Mouse (Mus musculus): ENCODE data around the gene Zfp61.

DNA sequence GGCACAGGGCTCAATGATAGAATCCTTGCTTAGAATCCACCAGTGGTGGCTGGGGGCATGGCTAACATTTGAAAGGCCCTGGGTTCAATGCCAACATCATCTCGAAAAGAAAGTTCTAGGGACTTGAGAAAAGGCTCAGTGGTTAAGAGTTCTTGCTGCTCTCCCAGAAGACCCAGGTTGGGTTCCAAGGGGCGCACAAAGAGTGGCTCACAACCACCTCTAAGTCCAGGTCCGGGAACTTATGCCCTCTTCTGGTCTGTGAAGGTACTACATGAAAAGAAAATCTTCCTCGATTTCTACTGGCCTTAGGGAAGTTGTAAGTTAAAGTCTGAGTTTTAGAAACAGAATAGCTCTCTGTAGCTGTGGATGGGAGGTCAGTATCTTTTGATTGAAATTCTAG is 14.9 kb downstream of the Zfp61 start:
- TF ChIP-seq POLR2A (IDR thresholded peaks at IDR 0.05; ENCODE audit: borderline replicate concordance, extremely low read depth, low read depth, low read length) (no peak), CTCF (IDR thresholded peaks at IDR 0.05; ENCODE audit: insufficient read depth, low read length) (no peak)
